Mouse (Mus musculus): Measurements from ENCODE around the gene Ppargc1a. TPM values are rescaled to one million over a fixed set of nuclear protein-coding genes. Genes with fewer than 3 reads are reported as not detected.

Ppargc1a gene
- 0.38 to 1.3 TPM (median 0.75 TPM) in 3 replicates for total RNA-seq (2017)

DNA sequence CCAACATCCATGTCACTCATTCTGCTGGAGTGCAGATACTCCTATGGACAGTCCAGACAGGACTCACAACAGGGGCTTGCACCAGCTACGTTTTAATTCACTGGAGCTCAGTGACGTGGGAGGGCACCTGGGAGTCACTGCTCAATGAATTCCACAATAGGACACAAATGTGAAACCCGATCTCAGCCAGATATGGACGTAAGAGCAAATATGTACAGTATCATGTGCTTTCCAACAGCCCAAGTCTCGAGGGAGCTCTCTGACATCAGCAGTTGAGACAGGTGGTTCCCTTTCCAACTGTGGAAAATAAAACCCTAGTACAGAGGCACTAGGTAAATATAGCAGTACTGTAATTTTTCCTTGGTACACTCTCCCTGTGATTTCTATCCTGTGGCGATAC, at the start of gene Ppargc1a:
TSS of gene Ppargc1a (minus strand) at position 68 of the 400 bp plus-strand sequence.
- ATAC-seq (replicated peaks; ENCODE audit: insufficient number of reproducible peaks, low FRiP score, low TSS enrichment, poor library complexity, severe bottlenecking) = no peak

DNA sequence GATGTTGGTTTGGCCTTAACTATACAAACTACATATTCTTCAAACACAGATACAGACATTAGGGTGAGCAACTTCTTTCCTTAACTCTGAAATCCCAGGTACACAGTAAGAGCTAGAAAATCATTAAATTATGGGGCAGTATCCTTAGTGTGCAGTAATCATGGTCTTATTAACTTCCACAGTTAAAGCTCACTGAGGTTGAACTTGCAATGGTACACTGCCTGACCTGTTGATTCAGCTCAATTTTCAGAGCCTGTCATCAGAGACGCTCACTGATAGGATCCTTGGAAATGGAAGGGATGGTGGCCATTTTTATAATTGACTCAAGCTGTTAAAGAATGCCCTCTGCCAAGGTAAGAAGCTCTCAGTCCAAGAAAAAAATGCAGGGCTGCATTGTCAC, 49.4 kb upstream of the Ppargc1a start:
- no peak for ATAC-seq (replicated peaks; ENCODE audit: insufficient number of reproducible peaks, low FRiP score, low TSS enrichment, poor library complexity, severe bottlenecking)

DNA sequence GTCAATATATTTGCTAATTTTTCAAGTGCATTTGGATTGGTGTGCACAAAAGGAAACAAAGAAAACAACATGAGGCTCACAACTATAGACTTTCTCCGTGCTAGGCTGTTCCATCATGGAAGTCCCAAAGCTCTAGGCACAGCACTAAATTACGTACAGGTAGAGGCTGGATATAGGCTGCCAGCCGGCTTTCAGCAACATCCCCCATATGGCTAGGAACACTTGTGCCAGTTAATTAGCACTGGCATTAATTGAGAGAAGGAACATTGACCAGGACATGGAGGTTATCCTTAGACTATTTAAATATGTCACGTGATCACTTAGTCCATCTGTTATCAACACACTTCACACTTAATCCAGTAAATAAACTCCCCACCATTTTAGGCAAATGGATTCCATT, 44.5 kb upstream of the Ppargc1a start:
- no peak for ATAC-seq (replicated peaks; ENCODE audit: insufficient number of reproducible peaks, low FRiP score, low TSS enrichment, poor library complexity, severe bottlenecking)

DNA sequence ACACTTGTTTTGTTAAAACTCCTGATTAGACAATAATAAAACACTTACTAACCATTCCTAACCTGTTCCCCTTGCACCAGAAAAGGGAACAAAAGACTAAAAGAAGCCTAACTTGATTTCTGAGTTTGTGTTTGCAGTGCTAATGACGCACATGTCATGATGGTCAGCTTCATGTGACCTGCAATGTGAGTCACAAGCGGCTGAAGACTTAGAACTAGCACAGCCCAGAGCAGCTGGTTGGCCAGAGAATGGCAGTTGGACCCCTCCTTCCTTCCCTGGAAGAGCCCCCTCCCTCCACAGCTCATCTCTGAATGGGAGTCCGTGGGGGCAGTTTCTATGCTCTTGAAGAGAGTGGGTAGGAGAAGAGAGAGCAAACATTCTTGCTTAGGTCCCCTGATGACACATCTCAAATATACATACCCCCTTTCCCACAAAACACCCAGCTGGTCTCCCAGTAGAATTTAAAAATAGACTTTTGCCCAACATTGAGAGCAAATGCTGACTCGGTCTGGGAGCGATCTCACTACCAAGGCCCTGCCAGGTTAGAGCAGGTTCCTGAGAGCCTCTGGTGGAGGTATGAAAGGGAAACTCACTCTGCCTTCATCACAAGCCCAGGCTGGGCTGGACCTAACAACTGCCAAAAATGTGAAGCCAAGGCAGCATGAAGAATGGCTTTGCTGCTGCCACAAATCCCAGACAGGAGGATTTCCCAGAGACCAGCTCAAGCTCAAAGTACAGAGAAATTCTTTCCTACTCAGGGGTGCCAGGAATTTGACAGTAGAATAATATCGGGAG, 40.4 kb upstream of the Ppargc1a start:
- no peak for ATAC-seq (replicated peaks; ENCODE audit: insufficient number of reproducible peaks, low FRiP score, low TSS enrichment, poor library complexity, severe bottlenecking)

DNA sequence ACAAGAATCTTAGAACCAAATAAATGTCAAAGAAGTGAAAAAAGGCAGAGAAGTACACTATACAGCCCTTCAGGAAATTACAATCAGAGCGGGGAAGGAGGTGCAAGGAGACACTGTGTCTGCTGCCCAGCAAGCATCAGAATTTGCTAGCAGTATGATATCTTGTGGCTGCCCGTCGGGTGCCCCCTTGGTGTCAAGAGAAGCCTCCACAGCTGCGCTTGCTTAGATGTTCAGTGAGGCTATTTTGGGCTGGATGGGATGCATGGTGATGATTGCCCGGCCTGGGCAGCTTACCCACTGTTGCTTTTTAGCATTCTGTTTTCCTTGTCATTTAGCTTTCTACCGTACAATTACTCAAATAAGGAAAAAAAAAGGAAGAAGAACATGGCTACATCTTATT, 32.0 kb upstream of the Ppargc1a start:
- no peak for ATAC-seq (replicated peaks; ENCODE audit: insufficient number of reproducible peaks, low FRiP score, low TSS enrichment, poor library complexity, severe bottlenecking)

DNA sequence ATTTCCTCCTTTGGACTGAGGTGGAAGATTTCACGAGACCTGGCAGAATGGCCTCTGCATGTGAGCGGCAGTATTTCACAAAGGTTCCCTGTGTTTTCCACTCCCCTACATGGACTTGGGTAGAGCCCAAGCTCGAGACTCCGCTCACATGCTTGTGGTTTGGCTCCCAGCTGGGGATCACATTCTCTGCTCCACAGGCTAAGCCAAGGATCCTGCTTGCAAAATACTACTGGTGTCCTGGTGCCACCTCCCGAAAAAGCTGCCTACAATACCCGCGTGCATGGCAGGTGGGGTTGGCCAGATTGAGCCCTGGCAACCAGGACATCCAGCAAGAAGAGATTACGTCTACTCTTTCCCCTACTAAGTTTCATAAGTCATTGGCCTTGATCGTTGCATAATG, 28.1 kb upstream of the Ppargc1a start:
- ATAC-seq (replicated peaks; ENCODE audit: insufficient number of reproducible peaks, low FRiP score, low TSS enrichment, poor library complexity, severe bottlenecking) = no peak

DNA sequence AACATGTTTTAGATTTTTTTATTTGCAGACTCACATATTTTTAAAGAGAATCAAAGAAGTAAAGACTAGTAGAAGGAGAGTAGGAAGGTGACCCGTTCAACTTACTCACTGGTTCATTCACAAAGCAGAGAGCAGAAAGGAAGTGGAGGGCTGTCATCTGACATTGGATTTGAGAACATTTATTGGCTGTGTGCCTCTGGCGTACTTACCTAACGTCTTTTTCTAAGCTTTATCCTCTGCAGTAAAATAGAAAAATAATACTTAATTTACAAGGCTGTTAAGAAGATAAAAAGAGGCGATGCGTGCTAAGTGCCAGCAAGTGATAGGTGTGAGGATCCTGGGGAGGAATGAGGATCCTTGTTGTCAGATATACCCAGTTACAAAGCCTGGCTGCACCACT, 24.7 kb upstream of the Ppargc1a start:
- ATAC-seq (replicated peaks; ENCODE audit: insufficient number of reproducible peaks, low FRiP score, low TSS enrichment, poor library complexity, severe bottlenecking) = no peak

DNA sequence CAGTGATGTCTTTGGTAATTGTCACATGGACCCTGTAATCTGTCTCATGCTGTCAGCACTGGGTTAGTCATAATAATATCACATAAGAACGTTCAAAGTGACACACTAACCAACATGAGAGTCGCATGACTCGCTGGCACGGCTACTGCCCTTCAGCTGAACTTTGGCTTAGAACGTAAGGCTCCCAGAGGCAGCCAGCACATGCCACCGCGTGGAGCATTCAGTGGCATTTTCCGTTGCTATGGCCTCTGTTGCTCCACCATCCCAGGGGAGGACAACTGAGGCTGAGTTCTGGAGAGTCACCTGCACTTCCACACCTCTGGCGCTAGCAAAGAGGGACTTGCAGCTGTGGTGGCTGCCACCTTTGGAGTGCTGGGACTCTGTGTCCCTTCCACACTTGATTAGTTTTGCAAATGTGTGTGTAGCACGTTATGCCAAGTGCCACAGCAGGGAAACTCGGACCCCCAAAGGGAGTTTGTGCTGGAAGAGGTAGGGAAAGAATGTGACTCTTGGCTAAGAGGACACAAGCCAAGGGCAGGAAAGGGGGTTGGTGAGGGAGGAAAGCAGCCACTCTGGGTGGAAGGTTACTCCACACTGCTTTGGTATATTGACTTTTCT, 24.1 kb upstream of the Ppargc1a start:
- no peak for ATAC-seq (replicated peaks; ENCODE audit: insufficient number of reproducible peaks, low FRiP score, low TSS enrichment, poor library complexity, severe bottlenecking)

DNA sequence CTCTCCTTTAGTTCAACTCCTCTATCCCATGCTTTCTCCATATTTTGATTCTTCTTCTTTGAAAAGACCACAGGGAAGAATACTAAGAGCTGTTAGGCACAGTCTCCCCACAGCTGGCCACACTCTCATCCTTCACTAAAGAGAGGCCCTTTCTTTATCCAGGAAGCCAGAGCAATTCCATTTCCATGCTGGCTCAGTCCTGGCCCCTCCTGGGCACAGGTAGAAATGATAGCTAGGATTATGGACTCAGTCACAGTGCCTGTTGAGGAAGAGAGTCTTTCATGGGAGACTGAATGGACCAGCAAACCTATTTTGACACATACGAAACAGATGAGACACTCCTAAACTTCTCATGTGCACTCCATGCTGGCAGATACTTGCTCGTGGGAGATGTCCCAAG, 18.7 kb upstream of the Ppargc1a start:
- no peak for ATAC-seq (replicated peaks; ENCODE audit: insufficient number of reproducible peaks, low FRiP score, low TSS enrichment, poor library complexity, severe bottlenecking)

DNA sequence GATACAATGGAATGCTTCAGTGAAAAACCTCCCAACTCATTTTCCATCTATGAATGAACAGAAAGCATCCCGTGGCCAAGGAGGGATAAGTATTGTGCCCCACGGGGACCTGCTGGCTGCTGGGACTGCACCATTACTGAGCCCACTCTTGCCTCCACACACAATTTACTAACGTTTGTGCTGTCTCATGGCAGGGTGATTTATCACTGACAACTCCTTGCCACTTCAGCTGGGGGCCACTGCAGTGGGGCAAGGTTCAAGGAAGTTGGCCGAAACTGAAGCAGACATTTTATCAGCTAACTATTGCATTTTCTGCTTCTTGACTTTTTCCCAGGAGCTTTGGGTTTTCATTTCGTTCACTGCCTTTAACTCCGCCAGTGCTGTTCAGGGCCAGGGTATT, 17.5 kb upstream of the Ppargc1a start:
- ATAC-seq (replicated peaks; ENCODE audit: insufficient number of reproducible peaks, low FRiP score, low TSS enrichment, poor library complexity, severe bottlenecking) = no peak

DNA sequence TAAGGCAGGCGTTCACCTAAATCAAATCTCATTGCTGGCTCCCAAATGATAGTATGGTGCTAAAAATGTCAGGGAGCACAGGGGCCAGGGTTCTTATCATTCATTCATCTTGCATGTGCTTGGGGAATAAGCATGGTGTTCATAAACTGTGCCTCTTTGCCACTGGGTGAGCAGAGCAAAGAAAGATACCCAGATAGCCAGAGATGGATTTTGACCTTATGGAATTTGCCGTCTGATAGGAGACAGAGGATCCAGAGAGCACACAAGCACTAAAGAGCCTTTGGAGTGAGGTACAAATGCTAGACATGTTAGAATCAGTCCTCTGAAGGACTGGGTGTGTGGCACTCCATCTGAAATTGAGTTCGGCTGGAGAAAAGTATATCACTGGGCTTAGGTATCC, 16.7 kb upstream of the Ppargc1a start:
- no peak for ATAC-seq (replicated peaks; ENCODE audit: insufficient number of reproducible peaks, low FRiP score, low TSS enrichment, poor library complexity, severe bottlenecking)

DNA sequence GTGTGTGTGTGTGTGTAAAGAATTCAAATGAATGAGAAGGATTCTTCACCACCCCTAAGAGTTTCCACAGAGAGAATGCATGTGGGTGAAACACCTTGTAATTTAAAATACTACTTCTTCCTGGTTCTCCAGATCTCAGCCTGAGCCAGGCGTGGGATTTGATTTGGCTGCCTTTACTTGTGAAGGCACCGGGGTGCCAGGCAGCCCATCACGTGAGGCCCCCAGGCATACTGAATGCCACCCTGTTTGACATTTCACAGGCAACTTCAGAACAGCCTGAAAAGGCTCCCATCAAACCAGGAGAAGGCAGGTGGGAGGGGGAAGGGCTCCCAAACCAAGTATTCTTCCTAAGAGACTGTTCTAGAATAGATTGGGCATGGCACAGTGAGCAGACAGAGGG, 16.1 kb upstream of the Ppargc1a start:
- no peak for ATAC-seq (replicated peaks; ENCODE audit: insufficient number of reproducible peaks, low FRiP score, low TSS enrichment, poor library complexity, severe bottlenecking)

DNA sequence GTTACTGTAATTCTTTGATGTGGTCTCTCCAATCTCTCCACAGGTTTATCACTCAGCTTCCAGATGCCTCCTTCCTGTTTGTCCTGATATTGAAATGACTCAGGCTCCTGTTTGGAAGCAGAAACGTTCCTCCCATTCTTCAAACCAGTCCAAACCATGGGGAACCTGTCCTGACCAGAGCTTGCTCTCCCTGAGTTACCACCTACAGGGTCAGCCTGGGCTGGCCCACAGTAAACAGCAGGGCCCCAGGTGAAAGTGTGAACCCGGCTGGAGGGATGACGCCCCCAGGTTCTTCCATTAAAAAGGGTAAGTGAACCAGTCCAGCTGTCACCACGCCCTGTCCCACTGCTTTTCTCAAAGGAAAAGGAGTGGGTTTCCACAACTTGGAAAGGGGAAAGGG, 15.5 kb upstream of the Ppargc1a start:
- no peak for ATAC-seq (replicated peaks; ENCODE audit: insufficient number of reproducible peaks, low FRiP score, low TSS enrichment, poor library complexity, severe bottlenecking)

DNA sequence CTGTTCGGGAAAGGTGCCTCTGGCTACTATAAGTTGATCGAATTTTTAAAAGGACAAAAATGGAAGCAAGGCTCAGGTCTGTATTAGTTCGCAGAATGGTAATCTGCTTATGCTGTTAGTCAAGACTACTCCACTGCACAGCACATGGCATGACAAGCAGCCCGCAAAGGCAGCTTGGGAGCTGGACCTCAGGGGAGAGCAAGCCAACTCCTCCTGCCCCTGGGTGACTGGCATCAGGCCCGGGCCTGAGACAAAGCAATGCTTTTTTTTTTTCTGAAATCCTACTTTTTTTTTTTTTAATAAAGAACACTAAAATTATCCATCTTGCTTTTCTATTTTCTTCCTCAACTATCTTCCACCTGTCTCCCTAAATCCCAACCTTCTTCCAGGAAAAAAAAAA, 15.1 kb upstream of the Ppargc1a start:
- no peak for ATAC-seq (replicated peaks; ENCODE audit: insufficient number of reproducible peaks, low FRiP score, low TSS enrichment, poor library complexity, severe bottlenecking)

DNA sequence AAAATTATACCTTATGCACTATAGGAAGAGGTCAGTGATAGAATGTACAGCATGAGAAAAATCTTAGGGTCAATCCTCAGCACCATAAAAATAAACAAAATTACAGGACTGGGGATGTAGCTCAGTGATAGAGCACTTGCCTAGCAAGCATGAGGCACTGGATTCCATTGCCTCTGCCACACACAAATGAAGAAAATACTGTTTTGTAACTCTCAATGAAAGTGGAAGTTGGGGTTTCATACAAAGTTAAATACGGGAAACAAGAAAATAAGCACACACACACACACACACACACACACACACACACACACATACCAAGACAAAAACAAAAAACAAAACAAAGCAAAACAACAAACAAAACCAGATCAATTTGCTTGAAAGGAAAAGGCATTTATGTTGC, 10.1 kb upstream of the Ppargc1a start:
- ATAC-seq (replicated peaks; ENCODE audit: insufficient number of reproducible peaks, low FRiP score, low TSS enrichment, poor library complexity, severe bottlenecking) = no peak

DNA sequence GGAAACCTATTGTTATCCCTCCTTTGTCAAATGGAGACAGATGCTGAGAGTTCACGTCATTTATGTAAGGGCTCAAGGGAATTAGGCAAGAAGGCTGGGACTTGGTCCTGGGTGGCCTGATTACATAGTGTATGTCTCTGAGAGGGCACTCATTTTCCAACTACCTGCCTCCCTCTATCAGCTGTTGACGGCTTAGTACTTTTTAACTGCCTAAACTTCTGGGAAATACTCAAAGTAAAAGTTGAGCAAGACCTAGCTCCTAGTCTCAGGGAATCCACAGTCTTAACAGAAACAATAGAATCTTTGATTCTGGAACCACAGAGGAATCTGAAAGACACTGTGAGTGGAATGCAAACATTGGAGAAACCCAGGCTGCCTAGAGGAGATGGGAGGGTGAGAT, 6.2 kb upstream of the Ppargc1a start:
- no peak for ATAC-seq (replicated peaks; ENCODE audit: insufficient number of reproducible peaks, low FRiP score, low TSS enrichment, poor library complexity, severe bottlenecking)

DNA sequence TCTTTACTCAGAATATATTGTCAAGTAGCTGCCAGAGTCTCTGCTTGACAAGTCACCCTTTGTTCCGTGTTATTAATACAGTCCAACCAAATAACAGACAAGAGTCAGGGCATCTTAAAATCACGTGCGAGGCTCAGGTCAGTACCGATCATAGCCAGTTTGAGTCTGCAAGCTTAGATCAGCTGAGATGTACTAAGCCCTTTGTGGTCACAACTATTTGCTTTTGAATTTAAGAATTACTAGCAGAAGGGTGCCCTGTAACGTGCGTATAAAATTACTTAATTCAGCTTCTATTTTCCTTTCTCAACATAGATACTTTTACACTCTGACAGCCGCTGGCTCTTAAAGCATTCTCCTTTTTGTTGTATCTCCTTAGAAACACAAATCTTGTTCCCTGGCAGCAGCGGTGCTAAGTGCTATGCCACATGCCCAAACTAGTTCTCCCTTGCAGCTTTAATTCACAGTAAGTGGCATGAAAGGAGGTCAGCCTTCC, 718 bp upstream of the Ppargc1a start:
- no peak for ATAC-seq (replicated peaks; ENCODE audit: insufficient number of reproducible peaks, low FRiP score, low TSS enrichment, poor library complexity, severe bottlenecking)

DNA sequence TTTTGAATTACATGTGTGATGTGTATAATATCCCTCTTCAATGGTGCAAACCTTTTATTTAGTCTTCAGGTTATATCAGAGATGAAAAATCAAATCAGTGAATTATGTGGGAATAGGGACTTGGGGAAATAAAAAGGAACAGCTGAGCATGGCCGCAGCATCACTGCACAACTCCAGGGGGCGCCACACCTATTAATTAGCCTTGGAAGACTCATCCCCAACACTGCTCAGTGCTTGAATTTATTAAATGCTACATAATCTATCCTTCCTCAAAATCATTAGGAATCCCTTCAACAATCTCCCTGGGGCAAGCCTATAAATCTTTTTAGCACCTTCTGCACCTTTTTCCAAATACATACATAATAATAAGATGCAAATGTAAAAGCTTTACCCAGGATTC, 1.9 kb downstream of the Ppargc1a start:
- ATAC-seq (replicated peaks; ENCODE audit: insufficient number of reproducible peaks, low FRiP score, low TSS enrichment, poor library complexity, severe bottlenecking) = no peak

DNA sequence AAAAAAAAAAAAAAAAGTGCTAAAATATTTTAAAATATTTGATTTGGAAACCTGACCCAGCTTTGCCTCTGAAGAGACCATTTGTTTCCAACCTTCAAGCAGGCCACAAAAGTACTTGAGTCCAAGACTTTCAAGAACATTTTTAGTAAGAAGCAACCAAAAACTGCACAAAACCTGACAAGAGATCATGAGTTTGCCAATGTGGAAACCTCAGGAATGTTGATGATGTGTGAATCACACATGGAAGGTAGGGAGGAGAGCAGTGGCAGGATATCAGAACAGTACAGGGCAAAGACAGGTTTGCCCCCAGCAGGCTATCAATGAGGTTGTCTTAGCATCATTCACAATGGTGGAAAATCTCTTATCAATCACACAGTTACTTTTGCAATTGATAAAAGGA, 2.5 kb downstream of the Ppargc1a start:
- no peak for ATAC-seq (replicated peaks; ENCODE audit: insufficient number of reproducible peaks, low FRiP score, low TSS enrichment, poor library complexity, severe bottlenecking)

DNA sequence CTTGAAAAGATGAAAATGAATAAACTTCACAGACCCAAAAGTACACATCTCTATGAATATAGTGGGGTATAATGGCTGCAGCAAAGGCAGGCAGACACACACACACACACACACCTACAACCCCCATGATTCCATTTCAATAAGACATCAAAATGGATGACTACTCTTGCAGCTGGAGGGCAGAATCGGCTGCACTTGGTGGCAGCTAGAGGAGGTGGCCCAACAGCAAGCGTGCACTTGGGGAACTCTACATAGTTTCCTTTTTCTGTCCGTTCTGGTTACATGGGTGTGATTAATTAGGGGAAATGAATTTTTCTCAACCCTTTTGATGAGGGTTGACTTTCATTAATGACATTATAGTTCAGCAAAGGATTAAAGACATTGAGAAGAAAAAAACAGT, 4.0 kb downstream of the Ppargc1a start:
- ATAC-seq (replicated peaks; ENCODE audit: insufficient number of reproducible peaks, low FRiP score, low TSS enrichment, poor library complexity, severe bottlenecking) = no peak
